Mouse (Mus musculus) heart, postnatal 0 days (tissue): ENCODE results near the gene Nup188.

Experiments
- CTCF ChIP-seq: IDR thresholded peaks from 2 replicates; pipeline ENCODE4 v1.5.1; 2016; ENCODE audit warnings: antibody characterized with exemption, control low read depth, low read depth
- EP300 ChIP-seq: IDR thresholded peaks from 2 replicates; pipeline ENCODE4 v1.6.1; 2016; ENCODE audit warnings: antibody characterized with exemption, low read depth

GRCm38 (mm10) chr2:30285004-30285403, 1.2 kb upstream of the Nup188 start:
- TF ChIP-seq EP300 (no peak), CTCF (no peak)
